Mouse (Mus musculus): ENCODE data around the gene Apom. TPM values are rescaled to one million over a fixed set of nuclear protein-coding genes. Genes with fewer than 3 reads are reported as not detected.
A peak's percentile ranks its signal among the peaks of the same experiment; 100 is the strongest.

The Apom gene
- polyA plus RNA-seq, 1 experiment from 2014 or later = 10.4 TPM

DNA sequence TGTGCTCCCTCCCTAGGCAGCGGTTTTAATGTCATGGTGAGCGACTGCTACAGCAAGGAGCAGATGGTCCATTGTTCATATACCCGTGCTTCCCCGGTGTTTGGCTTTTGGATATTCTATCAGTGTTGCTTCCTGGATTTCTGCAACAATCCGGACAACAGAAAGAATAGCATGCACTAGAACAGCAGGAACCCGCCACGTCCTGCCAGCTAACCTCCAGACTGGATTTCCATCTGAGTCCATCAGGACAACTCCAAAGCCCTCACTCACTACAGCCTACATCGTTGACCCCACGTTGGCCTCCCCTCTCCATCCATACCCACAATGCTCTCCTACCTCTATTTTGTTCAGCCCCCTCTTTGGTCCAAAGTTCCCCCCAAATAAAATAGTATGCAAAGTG lies 20.1 kb downstream of the Apom start:
- no peaks in the 10 kb centered on the region for H3K9me3 ChIP-seq (ENCODE audit: control insufficient read depth, low read length)
- no peak for ATAC-seq (ENCODE audit: low FRiP score, low TSS enrichment)
- H3K27me3 ChIP-seq (ENCODE audit: control insufficient read depth, insufficient read depth, low read length) = no peaks in the 10 kb centered on the region
- no peak overlapping the region for H3K9ac ChIP-seq (ENCODE audit: low read depth, low read length)
- no peaks in the 10 kb centered on the region for H3K4me1 ChIP-seq (ENCODE audit: control insufficient read depth, insufficient read depth, low read length)
- H3K4me2 ChIP-seq (replicated peaks; ENCODE audit: low read depth, low read length) = no peak overlapping the region
- peaks cover 23% of the 10 kb centered on the region for H3K36me3 ChIP-seq (ENCODE audit: control insufficient read depth, insufficient read depth, low read length)
- H3K27ac ChIP-seq (ENCODE audit: low read depth, low read length) = no peak overlapping the region
- WGBS = 80% methylated on average over 9 of the region's 9 CpGs
- no peak overlapping the region for H3K4me3 ChIP-seq (ENCODE audit: low read length)

DNA sequence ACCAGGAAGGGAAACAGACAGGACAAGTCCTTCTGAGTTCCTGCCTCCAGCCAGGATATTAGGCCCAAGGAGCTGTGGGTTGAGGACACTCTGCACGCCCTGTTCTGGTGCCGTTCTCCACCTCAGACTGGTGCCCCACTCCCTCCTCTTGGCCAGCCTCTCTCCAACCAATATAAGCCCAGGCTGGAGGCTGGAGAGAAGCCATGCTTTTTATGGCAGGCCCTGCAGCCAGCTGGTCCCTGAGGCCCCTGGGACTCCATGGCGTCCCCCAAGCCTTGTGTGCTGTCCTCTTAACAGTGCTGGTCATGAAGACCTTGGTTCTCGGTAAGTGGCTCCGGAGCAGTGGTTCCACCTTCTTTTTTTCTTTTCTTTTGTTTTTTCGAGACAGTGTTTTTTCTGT lies 23.8 kb downstream of the Apom start, which contains the start of gene Ly6g5c:
Ly6g5c (plus strand) TSS at position 183 of the 400 bp plus-strand sequence.
- ATAC-seq (ENCODE audit: low FRiP score, low TSS enrichment) = no peak
- no peaks in the 10 kb centered on the region for H3K9me3 ChIP-seq (ENCODE audit: control insufficient read depth, low read length)
- no peak within 1 kb of the TSS for H3K4me2 ChIP-seq (replicated peaks; ENCODE audit: low read depth, low read length)
- H3K36me3 ChIP-seq (ENCODE audit: control insufficient read depth, insufficient read depth, low read length) = peaks cover 7% of the 10 kb centered on the region
- 76% methylated on average over 6 of the region's 6 CpGs for WGBS
- no peak within 1 kb of the TSS for H3K9ac ChIP-seq (ENCODE audit: low read depth, low read length)
- H3K27me3 ChIP-seq (ENCODE audit: control insufficient read depth, insufficient read depth, low read length) = no peaks in the 10 kb centered on the region
- H3K4me3 ChIP-seq (ENCODE audit: low read length) = no peak within 1 kb of the TSS
- no peak within 1 kb of the TSS for H3K27ac ChIP-seq (ENCODE audit: low read depth, low read length)
- peaks cover 4% of the 10 kb centered on the region; the same call in 1 of the 2 replicates for H3K4me1 ChIP-seq (ENCODE audit: control insufficient read depth, insufficient read depth, low read length)

DNA sequence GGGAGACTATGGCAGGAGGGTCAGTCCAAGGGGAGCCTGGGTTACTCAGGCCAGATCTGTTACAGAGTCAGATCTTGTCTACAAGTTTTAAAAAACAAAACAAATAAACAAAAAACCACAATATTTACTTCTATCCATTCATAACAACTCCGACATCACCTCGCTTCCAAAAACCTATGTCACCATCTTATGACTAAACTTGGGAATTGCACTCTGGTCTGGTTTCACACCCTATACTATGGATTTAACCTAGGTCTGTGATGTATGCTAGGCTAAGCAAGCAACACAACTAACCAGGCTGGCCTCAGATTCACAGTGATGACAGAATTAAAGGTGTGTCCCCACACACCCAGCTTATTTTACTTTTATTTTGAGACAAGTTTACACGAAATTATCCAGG lies 25.3 kb downstream of the Apom start:
- H3K9me3 ChIP-seq (ENCODE audit: control insufficient read depth, low read length) = no peaks in the 10 kb centered on the region
- no peak overlapping the region for H3K9ac ChIP-seq (ENCODE audit: low read depth, low read length)
- H3K27ac ChIP-seq (ENCODE audit: low read depth, low read length) = no peak overlapping the region
- no peak for ATAC-seq (ENCODE audit: low FRiP score, low TSS enrichment)
- peaks cover 7% of the 10 kb centered on the region; the same call in 1 of the 2 replicates for H3K4me1 ChIP-seq (ENCODE audit: control insufficient read depth, insufficient read depth, low read length)
- no peak overlapping the region for H3K4me3 ChIP-seq (ENCODE audit: low read length)
- H3K27me3 ChIP-seq (ENCODE audit: control insufficient read depth, insufficient read depth, low read length) = no peaks in the 10 kb centered on the region
- H3K4me2 ChIP-seq (replicated peaks; ENCODE audit: low read depth, low read length) = no peak overlapping the region
- H3K36me3 ChIP-seq (ENCODE audit: control insufficient read depth, insufficient read depth, low read length) = peaks cover 22% of the 10 kb centered on the region
- 76% methylated on average over 3 of the region's 3 CpGs for WGBS

DNA sequence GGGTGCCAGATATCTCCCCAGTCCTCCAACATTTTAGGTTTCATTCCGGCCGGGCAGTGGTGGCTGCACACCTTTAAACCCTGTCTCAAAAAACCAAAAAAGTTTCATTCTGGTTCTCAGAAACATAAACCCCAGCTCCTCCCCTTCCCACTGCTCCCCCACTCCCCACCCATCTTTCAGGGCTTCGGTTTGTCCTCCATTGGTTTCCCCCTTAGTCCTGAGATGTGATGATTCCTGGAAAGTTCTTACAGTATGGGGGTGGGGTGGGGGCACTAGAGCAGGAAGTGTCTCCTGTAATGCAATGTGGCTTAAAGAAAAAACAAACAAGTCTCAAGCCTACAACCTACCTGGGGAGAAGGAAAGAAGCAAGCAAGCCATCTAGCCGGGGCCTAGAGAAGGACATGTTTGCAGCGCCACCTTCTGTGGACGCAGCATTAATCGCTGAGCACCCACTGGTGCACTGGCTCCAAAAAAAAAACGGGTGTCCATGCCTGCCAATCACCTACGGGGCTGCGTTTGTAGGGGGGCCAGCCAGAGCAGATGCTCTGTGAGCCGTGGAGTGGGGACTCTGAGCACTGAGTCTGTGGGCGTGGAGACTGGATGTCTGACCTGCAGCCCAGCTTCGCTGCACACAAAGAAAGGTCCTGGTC lies 26.0 kb downstream of the Apom start:
- 25% methylated on average over 13 of the region's 13 CpGs for WGBS

DNA sequence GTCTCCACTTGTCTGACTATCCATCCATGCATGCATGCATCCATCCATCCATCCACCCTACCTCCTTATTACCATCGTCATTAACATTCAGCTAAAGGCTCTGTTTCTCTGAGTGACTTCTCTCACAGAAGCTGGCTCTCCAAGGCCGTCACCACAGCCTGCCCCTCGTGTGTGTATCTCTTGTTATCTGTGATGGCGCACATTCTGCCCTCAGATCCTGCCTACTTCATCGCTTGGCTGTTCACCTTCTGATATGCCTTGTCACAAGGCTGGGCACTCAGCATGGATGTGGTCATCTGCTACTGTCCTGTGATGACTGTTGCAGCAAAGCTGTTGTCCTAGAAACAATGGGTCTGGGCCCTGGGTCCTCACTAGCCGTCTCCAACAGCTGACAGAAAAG lies 27.1 kb downstream of the Apom start:
- no peaks in the 10 kb centered on the region for H3K9me3 ChIP-seq (ENCODE audit: control insufficient read depth, low read length)
- peaks cover 10% of the 10 kb centered on the region; the same call in 1 of the 2 replicates for H3K4me1 ChIP-seq (ENCODE audit: control insufficient read depth, insufficient read depth, low read length)
- no peak overlapping the region for H3K4me2 ChIP-seq (replicated peaks; ENCODE audit: low read depth, low read length)
- no peak overlapping the region for H3K27ac ChIP-seq (ENCODE audit: low read depth, low read length)
- no peak for ATAC-seq (ENCODE audit: low FRiP score, low TSS enrichment)
- peaks cover 39% of the 10 kb centered on the region for H3K36me3 ChIP-seq (ENCODE audit: control insufficient read depth, insufficient read depth, low read length)
- H3K27me3 ChIP-seq (ENCODE audit: control insufficient read depth, insufficient read depth, low read length) = no peaks in the 10 kb centered on the region
- no peak overlapping the region for H3K9ac ChIP-seq (ENCODE audit: low read depth, low read length)
- WGBS = 78% methylated on average over 6 of the region's 6 CpGs
- H3K4me3 ChIP-seq (ENCODE audit: low read length) = no peak overlapping the region

More for the DNA sequence above, 26.0 kb downstream of the Apom start:
- H3K4me2 ChIP-seq (replicated peaks; ENCODE audit: low read depth, low read length) = peak overlapping the region; percentile 28
- no peak overlapping the region for H3K4me3 ChIP-seq (ENCODE audit: low read length)
- H3K36me3 ChIP-seq (ENCODE audit: control insufficient read depth, insufficient read depth, low read length) = peaks cover 28% of the 10 kb centered on the region
- no peak overlapping the region for H3K27ac ChIP-seq (ENCODE audit: low read depth, low read length)
- 0 out of 2 replicates have a peak overlapping the region, but pooled peaks have one; percentile 40 for H3K9ac ChIP-seq (ENCODE audit: low read depth, low read length)
- peaks cover 10% of the 10 kb centered on the region; the same call in 1 of the 2 replicates for H3K4me1 ChIP-seq (ENCODE audit: control insufficient read depth, insufficient read depth, low read length)
- ATAC-seq (ENCODE audit: low FRiP score, low TSS enrichment) = peak; percentile 33; the same call in 1 of the 2 replicates
- no peaks in the 10 kb centered on the region for H3K27me3 ChIP-seq (ENCODE audit: control insufficient read depth, insufficient read depth, low read length)
- H3K9me3 ChIP-seq (ENCODE audit: control insufficient read depth, low read length) = no peaks in the 10 kb centered on the region

DNA sequence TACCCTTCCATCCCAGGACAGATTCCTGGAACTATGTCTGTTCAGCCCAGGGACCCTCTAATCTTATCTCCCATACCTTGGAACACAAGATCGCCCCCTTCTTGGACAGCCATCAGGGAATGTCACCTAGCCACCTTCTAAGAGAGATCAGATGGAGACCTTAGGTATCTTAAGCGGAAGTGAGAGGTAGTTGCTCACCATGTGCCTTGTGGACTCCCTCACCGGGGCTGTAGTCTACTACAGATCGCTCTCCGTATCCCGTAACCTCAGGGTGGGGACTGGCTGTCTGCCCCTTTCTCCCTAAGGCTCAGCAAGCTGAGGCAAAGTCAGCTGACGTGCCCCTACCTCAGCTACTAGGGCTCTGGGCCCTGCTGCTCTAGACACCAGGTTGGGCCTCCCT lies 27.8 kb downstream of the Apom start:
- Histone ChIP-seq H3K9me3 (ENCODE audit: control insufficient read depth, low read length) (no peaks in the 10 kb centered on the region), H3K4me1 (ENCODE audit: control insufficient read depth, insufficient read depth, low read length) (peaks cover 10% of the 10 kb centered on the region; the same call in 1 of the 2 replicates), H3K4me2 (replicated peaks; ENCODE audit: low read depth, low read length) (no peak overlapping the region), H3K27ac (ENCODE audit: low read depth, low read length) (no peak overlapping the region), H3K9ac (ENCODE audit: low read depth, low read length) (no peak overlapping the region), H3K36me3 (ENCODE audit: control insufficient read depth, insufficient read depth, low read length) (peaks cover 45% of the 10 kb centered on the region), H3K27me3 (ENCODE audit: control insufficient read depth, insufficient read depth, low read length) (no peaks in the 10 kb centered on the region), H3K4me3 (ENCODE audit: low read length) (no peak overlapping the region)
- WGBS = 93% methylated on average over 7 of the region's 7 CpGs
- no peak for ATAC-seq (ENCODE audit: low FRiP score, low TSS enrichment)

DNA sequence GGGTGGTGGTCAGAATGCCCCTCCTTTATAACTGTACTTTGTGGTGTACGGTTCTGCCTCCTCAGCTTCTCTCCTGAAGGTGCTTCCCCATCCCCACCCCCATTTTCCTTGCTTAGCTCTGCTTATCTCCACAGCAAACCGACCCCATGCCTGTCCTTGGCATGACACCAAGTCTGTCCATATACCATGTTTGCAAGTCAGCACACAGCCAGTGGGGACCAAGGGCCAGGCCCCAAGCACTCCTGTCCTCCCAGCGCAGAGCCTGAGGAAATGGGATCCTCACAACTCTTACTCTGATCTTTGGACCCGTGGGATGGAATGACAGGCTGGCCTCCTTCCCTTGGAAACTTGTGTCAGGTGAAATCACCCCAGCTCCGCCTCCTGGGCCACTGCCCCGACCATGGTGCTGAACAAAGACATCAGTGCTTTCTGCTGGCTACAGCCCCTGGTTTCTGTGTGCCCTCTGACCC lies 28.6 kb downstream of the Apom start:
- Histone ChIP-seq H3K4me2 (replicated peaks; ENCODE audit: low read depth, low read length) (no peak overlapping the region), H3K36me3 (ENCODE audit: control insufficient read depth, insufficient read depth, low read length) (peaks cover 53% of the 10 kb centered on the region), H3K9ac (ENCODE audit: low read depth, low read length) (no peak overlapping the region), H3K4me3 (ENCODE audit: low read length) (no peak overlapping the region), H3K27ac (ENCODE audit: low read depth, low read length) (no peak overlapping the region), H3K27me3 (ENCODE audit: control insufficient read depth, insufficient read depth, low read length) (no peaks in the 10 kb centered on the region), H3K9me3 (ENCODE audit: control insufficient read depth, low read length) (no peaks in the 10 kb centered on the region), H3K4me1 (ENCODE audit: control insufficient read depth, insufficient read depth, low read length) (peaks cover 10% of the 10 kb centered on the region; the same call in 1 of the 2 replicates)
- WGBS = 64% methylated on average over 6 of the region's 6 CpGs
- ATAC-seq (ENCODE audit: low FRiP score, low TSS enrichment) = no peak

DNA sequence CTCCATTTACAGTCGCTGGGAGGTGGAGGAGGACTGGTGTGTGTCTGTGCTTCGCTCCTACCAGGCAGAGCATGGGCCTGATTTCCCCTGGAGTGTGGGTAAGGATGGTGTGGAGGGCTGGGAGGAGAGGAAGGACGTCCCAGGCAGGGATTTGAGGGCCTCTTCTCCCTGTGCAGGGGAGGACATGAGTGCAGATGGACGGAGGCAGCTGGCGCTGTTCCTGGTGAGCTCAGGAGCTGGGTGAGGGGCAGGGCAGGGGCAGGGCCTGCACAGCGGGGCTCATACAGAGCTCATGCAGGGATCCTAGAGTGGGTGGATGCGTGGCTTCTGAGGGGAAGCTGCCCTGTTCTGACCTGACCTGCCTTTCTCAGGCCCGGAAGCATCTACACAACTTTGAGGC lies 29.6 kb downstream of the Apom start:
- Histone ChIP-seq H3K27me3 (ENCODE audit: control insufficient read depth, insufficient read depth, low read length) (no peaks in the 10 kb centered on the region), H3K27ac (ENCODE audit: low read depth, low read length) (peak overlapping the region; percentile 24; the same call in 1 of the 2 replicates), H3K4me3 (ENCODE audit: low read length) (no peak overlapping the region), H3K4me1 (ENCODE audit: control insufficient read depth, insufficient read depth, low read length) (peaks cover 10% of the 10 kb centered on the region; the same call in 1 of the 2 replicates), H3K9ac (ENCODE audit: low read depth, low read length) (no peak overlapping the region), H3K4me2 (replicated peaks; ENCODE audit: low read depth, low read length) (no peak overlapping the region), H3K9me3 (ENCODE audit: control insufficient read depth, low read length) (no peaks in the 10 kb centered on the region), H3K36me3 (ENCODE audit: control insufficient read depth, insufficient read depth, low read length) (peaks cover 61% of the 10 kb centered on the region)
- peak; percentile 21; the same call in 1 of the 2 replicates for ATAC-seq (ENCODE audit: low FRiP score, low TSS enrichment)
- 70% methylated on average over 8 of the region's 8 CpGs for WGBS

DNA sequence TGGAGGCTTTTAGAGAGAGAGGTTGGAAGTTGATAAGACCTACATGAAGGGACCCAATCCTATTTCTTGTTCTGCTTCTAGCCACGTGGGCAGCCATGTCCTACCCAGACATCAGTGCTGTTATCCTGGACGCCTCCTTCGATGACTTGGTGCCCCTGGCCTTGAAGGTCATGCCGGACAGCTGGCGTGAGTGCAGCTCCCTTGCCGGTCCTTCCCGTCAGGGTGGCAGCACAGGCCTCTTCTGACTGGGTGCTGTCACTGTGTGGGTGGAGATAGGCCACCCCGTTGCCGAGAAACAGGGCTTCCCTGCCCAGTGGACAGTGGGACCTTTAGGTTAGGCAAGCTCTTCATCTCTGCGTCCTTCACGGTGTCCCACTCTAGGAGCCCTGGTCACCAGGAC lies 30.7 kb downstream of the Apom start:
- Histone ChIP-seq H3K9ac (ENCODE audit: low read depth, low read length) (peak overlapping the region; percentile 13; the same call in 1 of the 2 replicates), H3K27ac (ENCODE audit: low read depth, low read length) (no peak overlapping the region), H3K36me3 (ENCODE audit: control insufficient read depth, insufficient read depth, low read length) (peaks cover 72% of the 10 kb centered on the region), H3K4me3 (ENCODE audit: low read length) (no peak overlapping the region), H3K27me3 (ENCODE audit: control insufficient read depth, insufficient read depth, low read length) (no peaks in the 10 kb centered on the region), H3K4me1 (ENCODE audit: control insufficient read depth, insufficient read depth, low read length) (peaks cover 10% of the 10 kb centered on the region; the same call in 1 of the 2 replicates), H3K4me2 (replicated peaks; ENCODE audit: low read depth, low read length) (no peak overlapping the region), H3K9me3 (ENCODE audit: control insufficient read depth, low read length) (no peaks in the 10 kb centered on the region)
- WGBS = 81% methylated on average over 11 of the region's 11 CpGs
- ATAC-seq (ENCODE audit: low FRiP score, low TSS enrichment) = no peak

All from kidney, embryonic 14.5 days (tissue).